Comparison of ENCODE assay signal across 9 mouse cellular contexts in genomic region chr5:24389011-24389657, GRCm38 (mm10). TPM values are rescaled to one million over a fixed set of nuclear protein-coding genes. Genes with fewer than 3 reads are reported as not detected.
DNase-seq lines count a peak whose midpoint lies in the region; ATAC-seq and TF ChIP-seq lines count a peak whose summit lies in the region.
"Had no signal": no experiment of that assay in that cellular context is flagged by ENCODE, and none has a peak within 500 bp of the region (broad histone marks: within the 10 kb centered on the region; RNA-seq: fewer than 3 reads in every experiment).

No protein-coding gene starts in this region.

- peaks cover 18% of the 10 kb centered on the region for H3K4me1 ChIP-seq in midbrain, postnatal 0 days (ENCODE audit: insufficient read depth, low read length)
- H3K4me1 ChIP-seq in midbrain, embryonic 16.5 days (ENCODE audit: control insufficient read depth, insufficient read depth, low read length): peaks cover 13% of the 10 kb centered on the region; the same call in 1 of the 2 replicates
- H3K4me1 ChIP-seq in liver, embryonic 11.5 days (replicated peaks; ENCODE audit: control insufficient read depth, insufficient read depth, low read length): peaks cover 29% of the 10 kb centered on the region

- 67% methylated on average over 6 of the region's 7 CpGs for WGBS in midbrain, postnatal 0 days
- WGBS in midbrain, embryonic 16.5 days: 62% methylated on average over 6 of the region's 7 CpGs
- 49% methylated on average over 6 of the region's 7 CpGs for WGBS in liver, embryonic 11.5 days

- H3K9ac ChIP-seq in midbrain, postnatal 0 days (replicated peaks; ENCODE audit: low read length, poor library complexity, severe bottlenecking): no peak overlapping the region
- no peak overlapping the region for H3K9ac ChIP-seq in midbrain, embryonic 16.5 days (ENCODE audit: low read depth, low read length)
- no peak overlapping the region for H3K9ac ChIP-seq in liver, embryonic 11.5 days (ENCODE audit: low read depth, low read length)

- H3K4me3 ChIP-seq in midbrain, postnatal 0 days (ENCODE audit: low read depth, low read length): no peak overlapping the region
- no peak overlapping the region for H3K4me3 ChIP-seq in midbrain, embryonic 16.5 days (ENCODE audit: low read depth, low read length)
- no peak overlapping the region for H3K4me3 ChIP-seq in liver, embryonic 11.5 days (ENCODE audit: low read depth, low read length)

- H3K27ac ChIP-seq in midbrain, postnatal 0 days (ENCODE audit: low read depth, low read length): no peak overlapping the region
- H3K27ac ChIP-seq in midbrain, embryonic 16.5 days (ENCODE audit: low read length): no peak overlapping the region
- no peak overlapping the region for H3K27ac ChIP-seq in liver, embryonic 11.5 days (ENCODE audit: low read depth, low read length)
- H3K27ac ChIP-seq: midbrain, embryonic 12.5 days had no signal

- no peak overlapping the region for H3K4me2 ChIP-seq in midbrain, postnatal 0 days (ENCODE audit: low read depth, low read length, poor library complexity, severe bottlenecking)
- no peak overlapping the region for H3K4me2 ChIP-seq in midbrain, embryonic 16.5 days (ENCODE audit: low read length)
- peak overlapping the region; percentile 0; the same call in 1 of the 2 replicates for H3K4me2 ChIP-seq in liver, embryonic 11.5 days

- peak; percentile 35 for DNase-seq in midbrain, postnatal 0 days (ENCODE audit: low spot score)
- peak; percentile 72 for DNase-seq in embryo, embryonic 10 days (ENCODE audit: low spot score)
- no peak for DNase-seq in liver, embryonic 11.5 days (ENCODE audit: low spot score)
- peak; percentile 17 to 58 for DNase-seq in thymus, postnatal 36 days
- DNase-seq in spleen, postnatal 4 days (ENCODE audit: low spot score in 2 of 2): no peak
- no peak for DNase-seq in cerebellum, adult 11-12 months

- no peaks in the 10 kb centered on the region for H3K9me3 ChIP-seq in midbrain, postnatal 0 days (ENCODE audit: low read length)
- H3K9me3 ChIP-seq in midbrain, embryonic 16.5 days (replicated peaks; ENCODE audit: control insufficient read depth, low read length, poor library complexity, severe bottlenecking): no peaks in the 10 kb centered on the region
- H3K9me3 ChIP-seq in liver, embryonic 11.5 days (ENCODE audit: control insufficient read depth, low read length): no peaks in the 10 kb centered on the region
- H3K9me3 ChIP-seq: midbrain, embryonic 12.5 days had no signal

- H3K27me3 ChIP-seq in midbrain, postnatal 0 days (ENCODE audit: insufficient read depth, low read length): 0 out of 2 replicates have a peak, but pooled peaks cover 7% of the 10 kb centered on the region
- peaks cover 29% of the 10 kb centered on the region for H3K27me3 ChIP-seq in midbrain, embryonic 16.5 days (ENCODE audit: control insufficient read depth, insufficient read depth, low read depth, low read length)
- peaks cover 43% of the 10 kb centered on the region for H3K27me3 ChIP-seq in liver, embryonic 11.5 days (replicated peaks; ENCODE audit: control insufficient read depth, insufficient read depth, low read length)

- no peak for TF ChIP-seq CTCF in midbrain, postnatal 0 days (IDR thresholded peaks at IDR 0.05)

- no peak for ATAC-seq in midbrain, postnatal 0 days (ENCODE audit: low FRiP score)
- no peak for ATAC-seq in midbrain, embryonic 16.5 days
- peak; percentile 16; the same call in 1 of the 2 replicates for ATAC-seq in liver, embryonic 11.5 days (replicated peaks; ENCODE audit: low FRiP score)
- ATAC-seq in erythroid progenitor cell, adult 5-6 weeks (replicated peaks; ENCODE audit: low FRiP score, poor library complexity, severe bottlenecking): no peak

- H3K36me3 ChIP-seq in midbrain, postnatal 0 days (ENCODE audit: insufficient read depth, low read length): no peaks in the 10 kb centered on the region
- no peaks in the 10 kb centered on the region for H3K36me3 ChIP-seq in midbrain, embryonic 16.5 days (ENCODE audit: control insufficient read depth, insufficient read depth, low read length)
- H3K36me3 ChIP-seq in liver, embryonic 11.5 days (ENCODE audit: control insufficient read depth, insufficient read depth, low read length): no peaks in the 10 kb centered on the region
- H3K36me3 ChIP-seq: midbrain, embryonic 12.5 days had no signal

RNA-seq across cellular contexts. Expression of gene Atg9b, which starts 2.8 kb away (rescaled TPM):
- 6.7 and 7.4 TPM in 2 replicates for total RNA-seq in midbrain, postnatal 0 days (2014; rRNA removed)
- polyA plus RNA-seq in midbrain, postnatal 0 days (2015; fragmentation: Nextera tagmentation; extraction: Ambion mirVana): 5.3 and 7.2 TPM in 2 replicates
- polyA plus RNA-seq in midbrain, embryonic 16.5 days (2015; fragmentation: Nextera tagmentation; extraction: Ambion mirVana): 3.8 and 4.4 TPM in 2 replicates
- polyA plus RNA-seq in liver, embryonic 11.5 days (2014; fragmentation: Nextera tagmentation; extraction: Ambion mirVana): 0.75 and 1.0 TPM in 2 replicates
- total RNA-seq in erythroid progenitor cell, adult 5-6 weeks (2015; ENCODE audit: low replicate concordance): not detected in 2 replicates
- total RNA-seq in erythroid progenitor cell, adult 5-6 weeks (2017; ENCODE audit: low replicate concordance): not detected in 2 replicates

RNA-seq across cellular contexts. Expression of gene Abcb8, which starts 4.3 kb away (rescaled TPM):
- 65.8 and 71.7 TPM in 2 replicates for total RNA-seq in midbrain, postnatal 0 days (2014; rRNA removed)
- polyA plus RNA-seq in midbrain, postnatal 0 days (2015; fragmentation: Nextera tagmentation; extraction: Ambion mirVana): 42.4 and 51.6 TPM in 2 replicates
- polyA plus RNA-seq in midbrain, embryonic 16.5 days (2015; fragmentation: Nextera tagmentation; extraction: Ambion mirVana): 49.2 and 54.9 TPM in 2 replicates
- polyA plus RNA-seq in liver, embryonic 11.5 days (2014; fragmentation: Nextera tagmentation; extraction: Ambion mirVana): 54.6 and 55.2 TPM in 2 replicates
- total RNA-seq in erythroid progenitor cell, adult 5-6 weeks (2015; ENCODE audit: low replicate concordance): 11.9 TPM in 1 of 2 replicates, not detected in the other
- total RNA-seq in erythroid progenitor cell, adult 5-6 weeks (2017; ENCODE audit: low replicate concordance): 1.7 and 8.0 TPM in 2 replicates

RNA-seq across cellular contexts. Expression of gene Asic3, which starts 24.1 kb away (rescaled TPM):
- 0.05 TPM in 1 of 2 replicates, not detected in the other for total RNA-seq in midbrain, postnatal 0 days (2014; rRNA removed)
- 0.29 and 0.59 TPM in 2 replicates for polyA plus RNA-seq in midbrain, postnatal 0 days (2015; fragmentation: Nextera tagmentation; extraction: Ambion mirVana)
- 0.24 TPM in 1 of 2 replicates, not detected in the other for polyA plus RNA-seq in midbrain, embryonic 16.5 days (2015; fragmentation: Nextera tagmentation; extraction: Ambion mirVana)
- 0.19 TPM in 1 of 2 replicates, not detected in the other for polyA plus RNA-seq in liver, embryonic 11.5 days (2014; fragmentation: Nextera tagmentation; extraction: Ambion mirVana)
- not detected in 2 replicates for total RNA-seq in erythroid progenitor cell, adult 5-6 weeks (2015; ENCODE audit: low replicate concordance)
- total RNA-seq in erythroid progenitor cell, adult 5-6 weeks (2017; ENCODE audit: low replicate concordance): not detected in 2 replicates

RNA-seq across cellular contexts. Expression of gene Nos3, which starts 24.5 kb away (rescaled TPM):
- total RNA-seq in midbrain, postnatal 0 days (2014; rRNA removed): 11.0 and 14.2 TPM in 2 replicates
- polyA plus RNA-seq in midbrain, postnatal 0 days (2015; fragmentation: Nextera tagmentation; extraction: Ambion mirVana): 7.0 and 7.5 TPM in 2 replicates
- polyA plus RNA-seq in midbrain, embryonic 16.5 days (2015; fragmentation: Nextera tagmentation; extraction: Ambion mirVana): 8.8 and 9.7 TPM in 2 replicates
- 6.4 and 7.2 TPM in 2 replicates for polyA plus RNA-seq in liver, embryonic 11.5 days (2014; fragmentation: Nextera tagmentation; extraction: Ambion mirVana)
- not detected in 2 replicates for total RNA-seq in erythroid progenitor cell, adult 5-6 weeks (2015; ENCODE audit: low replicate concordance)
- total RNA-seq in erythroid progenitor cell, adult 5-6 weeks (2017; ENCODE audit: low replicate concordance): not detected in 2 replicates

RNA-seq across cellular contexts. Expression of gene Cdk5, which starts 34.2 kb away (rescaled TPM):
- total RNA-seq in midbrain, postnatal 0 days (2014; rRNA removed): 96.5 and 104 TPM in 2 replicates
- polyA plus RNA-seq in midbrain, postnatal 0 days (2015; fragmentation: Nextera tagmentation; extraction: Ambion mirVana): 168 and 182 TPM in 2 replicates
- 130 and 149 TPM in 2 replicates for polyA plus RNA-seq in midbrain, embryonic 16.5 days (2015; fragmentation: Nextera tagmentation; extraction: Ambion mirVana)
- 25.2 and 25.9 TPM in 2 replicates for polyA plus RNA-seq in liver, embryonic 11.5 days (2014; fragmentation: Nextera tagmentation; extraction: Ambion mirVana)
- 6.3 and 10.8 TPM in 2 replicates for total RNA-seq in erythroid progenitor cell, adult 5-6 weeks (2015; ENCODE audit: low replicate concordance)
- total RNA-seq in erythroid progenitor cell, adult 5-6 weeks (2017; ENCODE audit: low replicate concordance): 1.7 and 3.7 TPM in 2 replicates

Comparison
In these comparisons a context has a peak if more than half of its experiments do, and no peak if none do; other contexts are left out.
1. DNase-seq: peak in midbrain, postnatal 0 days (single experiment), embryo, embryonic 10 days (single experiment) and thymus, postnatal 36 days (2 of 2); none in liver, embryonic 11.5 days (single experiment), spleen, postnatal 4 days (0 of 2) and cerebellum, adult 11-12 months (single experiment).